Mouse (Mus musculus): Measurements from ENCODE around the gene Mtx3. TPM values are rescaled to one million over a fixed set of nuclear protein-coding genes. Genes with fewer than 3 reads are reported as not detected.

The Mtx3 gene
- total RNA-seq, 2 experiments from 2014 or later, result 22.7 to 29.0 TPM

DNA sequence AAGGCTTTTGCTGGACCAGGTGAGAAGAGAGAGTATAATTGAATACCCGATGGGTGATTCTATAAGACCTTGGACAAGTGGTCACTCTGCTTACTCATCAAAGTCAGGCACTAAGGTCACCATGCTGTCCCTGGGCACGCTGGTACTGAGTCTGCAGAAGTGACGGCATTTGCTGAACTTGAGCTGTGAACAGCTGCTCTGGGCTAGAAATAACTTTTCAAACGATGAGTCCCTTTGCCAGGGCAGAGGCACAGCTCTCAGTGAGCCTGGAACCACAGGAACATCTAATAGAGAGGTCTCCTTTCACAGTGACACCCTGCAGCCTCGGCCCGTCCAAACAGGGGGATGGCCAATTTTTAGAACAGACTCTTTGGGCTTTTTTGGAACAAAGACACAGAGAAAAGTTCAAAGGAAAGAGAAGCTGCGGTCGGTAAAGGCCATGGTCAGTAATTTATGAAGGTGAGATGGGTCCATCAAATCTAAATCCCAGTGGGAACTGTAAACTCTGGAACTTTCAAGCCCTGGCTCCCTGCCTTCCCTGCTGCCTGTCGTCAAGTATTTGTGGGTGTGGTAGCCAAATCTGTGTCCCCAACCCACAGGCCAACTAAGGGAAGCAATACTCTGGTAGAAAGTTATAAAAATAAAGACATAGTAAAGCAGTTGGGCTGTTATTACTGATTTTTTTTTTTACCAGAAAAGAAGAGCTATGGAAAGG lies 37.9 kb downstream of the Mtx3 start:
- intact Hi-C loops (cut with DNase I), result no loop called here
- no peak for DNase-seq (ENCODE audit: low spot score in 2 of 2)

DNA sequence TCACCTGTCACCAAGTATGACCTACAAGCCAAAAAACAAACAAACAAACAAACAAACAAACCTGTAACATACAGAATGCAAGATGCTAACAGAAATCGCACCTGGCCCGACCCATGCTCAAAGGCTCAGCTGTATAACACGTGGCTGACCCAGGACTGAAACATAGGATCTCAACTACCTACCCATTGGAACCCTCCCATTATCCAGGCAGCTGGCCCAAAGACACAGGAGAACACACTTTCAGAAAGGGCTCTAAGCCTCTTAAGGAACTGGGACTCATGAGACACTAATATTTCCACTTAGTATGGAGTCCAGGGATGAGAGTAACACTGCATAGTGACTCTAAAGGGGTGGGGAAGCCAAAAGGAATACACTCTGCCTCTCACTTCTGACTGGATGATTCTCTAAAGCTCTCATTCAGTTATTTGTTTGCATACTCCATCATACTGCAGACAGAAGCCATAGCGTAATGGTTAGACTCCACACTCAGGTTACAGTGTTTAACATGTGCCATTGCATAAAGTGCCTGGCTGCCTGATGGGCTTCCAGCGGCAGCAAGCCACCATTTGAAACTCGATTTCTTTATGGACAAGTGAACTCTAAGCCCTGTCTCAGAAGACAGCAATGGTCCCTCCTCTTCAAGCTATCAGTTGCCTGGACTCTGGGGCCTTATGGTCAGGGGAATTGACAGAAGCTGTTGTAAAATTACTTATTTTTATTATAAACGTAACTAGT lies 38.6 kb downstream of the Mtx3 start:
- intact Hi-C loops (cut with DNase I), result no loop called here
- DNase-seq (ENCODE audit: low spot score in 2 of 2), result no peak

GRCm38 (mm10) chr13:92884206-92884605 lies 39.6 kb downstream of the Mtx3 start:
- intact Hi-C loops (cut with DNase I), result no loop called here
- no peak for DNase-seq (ENCODE audit: low spot score in 2 of 2)

DNA sequence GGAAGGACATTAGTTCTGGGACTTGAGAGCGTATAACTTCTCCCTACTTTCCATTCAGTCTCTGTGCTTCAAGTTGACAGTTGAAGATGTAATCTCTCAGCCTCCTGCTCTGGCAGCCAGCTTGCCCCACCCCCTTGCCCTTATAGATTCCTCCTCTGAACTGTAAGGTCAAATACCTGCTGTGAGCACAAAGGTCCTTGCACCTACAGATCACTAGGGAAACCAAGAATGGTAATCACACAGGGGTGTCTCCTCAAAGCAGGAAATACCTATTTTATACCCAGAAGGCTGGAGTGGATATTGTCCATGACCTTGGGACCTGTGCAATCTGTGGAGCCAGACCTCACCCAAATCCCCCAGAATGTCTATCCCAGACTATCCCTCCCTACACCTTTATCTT lies 40.4 kb downstream of the Mtx3 start:
- DNase-seq (ENCODE audit: low spot score in 2 of 2), result no peak
- intact Hi-C loops (cut with DNase I), result no loop called here

DNA sequence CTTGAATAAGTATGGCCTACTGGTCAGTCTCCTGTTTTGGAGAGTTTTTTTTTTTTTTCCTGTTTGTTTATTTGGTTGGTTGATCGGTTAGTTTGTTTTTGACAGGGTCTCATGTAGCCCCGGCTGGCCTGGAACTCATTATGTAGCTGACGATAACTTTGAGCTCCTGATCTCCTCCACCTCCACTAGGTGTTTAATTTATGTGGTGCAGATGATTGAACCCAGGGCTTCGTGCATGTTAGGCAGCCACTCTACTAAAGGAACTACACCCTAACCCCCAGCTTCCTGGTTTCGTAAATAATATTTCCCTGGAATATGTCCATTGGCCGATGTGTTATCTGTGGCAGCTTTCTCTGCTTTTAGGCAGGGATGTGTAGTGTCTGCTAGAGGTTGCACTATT lies 54.5 kb downstream of the Mtx3 start:
- no peak for DNase-seq (ENCODE audit: low spot score in 2 of 2)
- intact Hi-C loops (cut with DNase I), result no loop called here

GRCm38 (mm10) chr13:92903291-92903690 lies 58.7 kb downstream of the Mtx3 start:
- DNase-seq (ENCODE audit: low spot score in 2 of 2), result no peak
- intact Hi-C loops (cut with DNase I), result no loop called here

- DNase-seq (ENCODE audit: low spot score in 2 of 2), result no peak
- intact Hi-C loops (cut with DNase I), result no loop called here
Observed at GRCm38 (mm10) chr13:92905944-92906343, 61.4 kb downstream of the Mtx3 start.

GRCm38 (mm10) chr13:92907366-92907765 lies 62.8 kb downstream of the Mtx3 start:
- DNase-seq (ENCODE audit: low spot score in 2 of 2), result no peak
- intact Hi-C loops (cut with DNase I), result no loop called here

Other genes with a start within 250 kb of the Mtx3 start
- 10 to 100 TPM; 62.4 to 69.0 TPM for gene Serinc5, start 233.7 kb upstream of the Mtx3 start, total RNA-seq (2021)
- gene Thbs4, start 49.9 kb upstream of the Mtx3 start, total RNA-seq (2021), result 10 to 100 TPM in 1 of 2 experiments, 1 to 10 TPM in 1; 6.3 to 12.0 TPM

All from left cerebral cortex, postnatal 36 days (tissue).